Mouse (Mus musculus): ENCODE data around the gene Gm5799.
"Not testable (repeated sequence)": the region's sequence is repeated elsewhere in the genome, so short reads cannot be mapped to it uniquely, and the experiment has no call there.

DNA sequence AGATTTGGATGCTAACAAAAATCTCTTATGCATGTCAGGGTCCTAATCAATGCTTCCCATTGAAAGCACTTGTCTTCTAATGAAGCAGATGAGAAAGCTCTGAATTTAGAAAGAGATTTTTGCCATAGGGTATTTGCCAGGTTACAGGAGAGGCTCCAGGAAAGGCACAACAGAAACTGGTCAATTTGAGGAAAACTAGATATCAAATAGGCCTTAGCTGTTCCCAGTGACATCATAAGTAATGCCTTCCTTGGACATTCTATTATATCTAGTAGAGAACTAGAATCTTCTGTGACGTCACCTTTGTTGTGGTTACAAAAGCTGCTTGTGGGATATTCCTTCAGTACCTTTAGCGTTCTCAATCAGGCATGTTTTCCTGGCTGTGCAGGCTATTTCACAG, at the start of gene Gm5799:
- not testable (repeated sequence) for TF ChIP-seq CTCF (IDR thresholded peaks at IDR 0.05; ENCODE audit: borderline replicate concordance, extremely low read depth, insufficient read depth, insufficient read length); POLR2A (IDR thresholded peaks at IDR 0.05; ENCODE audit: borderline replicate concordance, extremely low read depth, insufficient read depth, insufficient read length, poor library complexity, severe bottlenecking)

All from brain, embryonic 14.5 days (tissue).